Mouse (Mus musculus) midbrain, embryonic 13.5 days (tissue): ENCODE results near the gene Vsig10. TPM values are rescaled to one million over a fixed set of nuclear protein-coding genes. Genes with fewer than 3 reads are reported as not detected.

Experiments
- ATAC-seq: fragments of 200-750 bp; cut with Nextera tagmentation; 2 replicates; pipeline ENCODE4 v1.8.0; 2017; ENCODE audit warnings: mild to moderate bottlenecking, moderate TSS enrichment, moderate library complexity
- H3K27ac ChIP-seq: fragments of 300-500 bp; sonication (generic); 2 replicates; pipeline ENCODE4 v1.5.1; 2015; ENCODE audit warnings: inconsistent platforms, mild to moderate bottlenecking, moderate library complexity
- H3K27me3 ChIP-seq: fragments of 300-500 bp; sonication (generic); 2 replicates; pipeline ENCODE4 v1.6.1; 2015; ENCODE audit warnings: mild to moderate bottlenecking, inconsistent platforms
- H3K36me3 ChIP-seq: fragments of 300-500 bp; sonication (generic); 2 replicates; pipeline ENCODE4 v1.6.1; 2015; ENCODE audit warnings: mild to moderate bottlenecking, inconsistent platforms
- H3K4me1 ChIP-seq: fragments of 300-500 bp; sonication (generic); replicated peaks from 2 replicates; pipeline ENCODE4 v1.6.1; 2015; ENCODE audit warnings: inconsistent platforms
- H3K4me2 ChIP-seq: fragments of 300-500 bp; sonication (generic); replicated peaks from 2 replicates; pipeline ENCODE4 v1.6.1; 2015; ENCODE audit warnings: moderate library complexity, mild to moderate bottlenecking, inconsistent platforms
- H3K4me3 ChIP-seq: fragments of 300-500 bp; sonication (generic); replicated peaks from 2 replicates; pipeline ENCODE4 v1.5.1; 2015; ENCODE audit warnings: mild to moderate bottlenecking, inconsistent platforms
- H3K9ac ChIP-seq: fragments of 300-500 bp; sonication (generic); replicated peaks from 2 replicates; pipeline ENCODE4 v1.6.1; 2015; ENCODE audit warnings: mild to moderate bottlenecking, inconsistent platforms
- H3K9me3 ChIP-seq: fragments of 300-500 bp; sonication (generic); 2 replicates; pipeline ENCODE4 v1.6.1; 2016; ENCODE audit warnings: mild to moderate bottlenecking, inconsistent platforms
- whole genome bisulfite sequencing: fragments of 180-500 bp; shearing (Covaris S2); methylation state at CpG from one replicate; pipeline ENCODE4 v1.1.7; 2015; 5-methylcytosine and 5-hydroxymethylcytosine counted together
- polyA plus RNA-seq: library from polyadenylated mRNA; unstranded; fragments of >200 nt; fragmentation: Nextera tagmentation; extraction: Ambion mirVana; gene quantifications from 2 replicates; pipeline ENCODE4 v1.2.1, GENCODE M21; 2015

The Vsig10 gene
- polyA plus RNA-seq, 1 experiment from 2014 or later, result 2.3 TPM

DNA sequence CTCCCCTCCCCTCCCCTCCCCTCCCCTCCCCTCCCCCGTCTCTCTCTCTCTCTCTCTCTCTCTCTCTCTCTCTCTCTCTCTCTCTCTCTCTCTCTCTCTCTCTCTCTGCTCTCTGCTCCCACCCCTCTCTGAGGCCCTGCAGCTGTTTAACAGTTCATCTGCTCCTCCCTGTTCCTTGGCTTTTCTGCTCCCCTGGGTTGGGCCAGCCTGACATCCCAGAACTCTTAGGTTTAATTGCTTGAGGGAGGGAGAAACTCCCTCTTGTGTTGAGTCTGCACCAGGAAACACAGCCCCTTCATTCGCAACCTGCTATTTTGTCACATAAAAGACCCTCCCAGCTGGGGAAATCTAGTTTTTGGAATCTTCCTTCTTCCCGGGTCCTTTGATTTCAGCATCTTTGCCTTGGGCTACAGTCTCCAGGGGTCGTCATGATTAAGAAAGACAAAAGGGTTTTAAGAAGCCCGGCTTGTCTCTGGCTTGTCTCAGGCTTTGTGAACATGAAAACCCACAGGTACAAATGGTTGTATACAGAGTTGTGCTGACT lies 79.2 kb downstream of the Vsig10 start:
- no peaks in the 10 kb centered on the region for H3K9me3 ChIP-seq
- H3K27me3 ChIP-seq, result no peaks in the 10 kb centered on the region
- no peak overlapping the region for H3K4me3 ChIP-seq
- no peak overlapping the region for H3K9ac ChIP-seq
- no peak overlapping the region for H3K4me2 ChIP-seq
- 24% methylated on average over 4 of the region's 5 CpGs for WGBS
- H3K36me3 ChIP-seq, result no peaks in the 10 kb centered on the region
- ATAC-seq, result no peak
- no peak overlapping the region for H3K27ac ChIP-seq
- no peaks in the 10 kb centered on the region for H3K4me1 ChIP-seq

DNA sequence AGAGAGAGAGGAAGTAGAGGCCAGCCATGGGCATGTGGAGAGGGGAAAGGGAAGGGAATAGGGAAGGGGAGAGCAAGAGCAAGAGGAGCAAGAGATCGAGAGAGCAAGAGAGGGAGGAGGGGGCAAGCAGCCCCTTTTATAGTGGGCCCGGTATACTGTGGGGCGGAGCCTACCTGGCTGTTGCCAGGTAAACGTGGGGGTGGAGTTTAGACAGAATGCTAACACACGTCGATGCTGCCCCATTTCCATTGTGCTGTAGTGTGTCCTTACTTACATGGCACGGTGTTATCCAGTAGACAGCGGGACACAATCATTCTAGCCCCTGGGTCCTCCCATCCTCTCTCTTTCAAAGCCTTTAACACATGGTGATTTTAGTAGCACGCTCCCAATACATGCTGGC lies 80.4 kb downstream of the Vsig10 start:
- Histone ChIP-seq H3K9ac (no peak overlapping the region), H3K4me3 (no peak overlapping the region), H3K4me2 (no peak overlapping the region), H3K36me3 (no peaks in the 10 kb centered on the region), H3K4me1 (no peaks in the 10 kb centered on the region), H3K9me3 (no peaks in the 10 kb centered on the region), H3K27me3 (no peaks in the 10 kb centered on the region), H3K27ac (no peak overlapping the region)
- ATAC-seq, result no peak
- WGBS, result 84% methylated on average over 9 of the region's 9 CpGs

DNA sequence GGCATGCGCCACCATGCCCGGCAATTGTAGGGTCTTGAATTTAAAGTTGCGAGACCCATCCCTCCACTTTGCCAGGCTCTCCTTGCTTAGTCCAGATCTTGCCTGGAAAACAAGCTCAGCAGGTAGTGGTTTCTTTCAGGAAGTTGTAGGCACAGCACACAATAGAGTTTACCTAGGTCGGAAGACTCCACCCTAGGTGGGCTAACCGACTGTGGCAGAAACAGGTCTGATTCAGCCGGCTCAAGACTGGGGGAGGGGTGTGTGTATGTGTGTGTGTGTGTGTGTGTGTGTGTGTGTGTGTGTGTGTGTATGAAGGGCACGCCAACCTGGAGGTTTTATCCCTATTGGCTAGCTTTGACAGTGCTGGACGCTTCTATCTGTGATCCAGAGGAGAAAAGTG lies 84.7 kb downstream of the Vsig10 start:
- H3K27me3 ChIP-seq, result no peaks in the 10 kb centered on the region
- 85% methylated on average over 8 of the region's 8 CpGs for WGBS
- H3K36me3 ChIP-seq, result no peaks in the 10 kb centered on the region
- H3K4me3 ChIP-seq, result no peak overlapping the region
- no peaks in the 10 kb centered on the region for H3K9me3 ChIP-seq
- H3K9ac ChIP-seq, result no peak overlapping the region
- H3K4me1 ChIP-seq, result no peaks in the 10 kb centered on the region
- no peak overlapping the region for H3K27ac ChIP-seq
- ATAC-seq, result no peak
- H3K4me2 ChIP-seq, result no peak overlapping the region

Other genes with a start within 250 kb of the Vsig10 start
- gene Suds3, start 203.0 kb upstream of the Vsig10 start, polyA plus RNA-seq, result 83.5 and 90.1 TPM in 2 replicates
- gene Taok3, start 199.0 kb upstream of the Vsig10 start, polyA plus RNA-seq, result 43.7 TPM in 2 replicates
- 1,014 and 1,066 TPM in 2 replicates for gene Pebp1, start 31.5 kb upstream of the Vsig10 start, polyA plus RNA-seq
- 138 and 159 TPM in 2 replicates for gene Wsb2, start 38.2 kb downstream of the Vsig10 start, polyA plus RNA-seq
- gene Rfc5, start 70.0 kb downstream of the Vsig10 start, polyA plus RNA-seq, result 44.6 and 47.8 TPM in 2 replicates
- gene Ksr2, start 94.9 kb downstream of the Vsig10 start, polyA plus RNA-seq, result 5.1 and 6.9 TPM in 2 replicates